Mouse (Mus musculus): ENCODE data around the gene B9d1.

GRCm38 (mm10) chr11:61519484-61520107, 14.7 kb downstream of the B9d1 start:
- no peak for TF ChIP-seq POLR2A (IDR thresholded peaks at IDR 0.05; ENCODE audit: low read depth, low read length)
- no peak for TF ChIP-seq CTCF (IDR thresholded peaks at IDR 0.05; ENCODE audit: extremely low read depth, insufficient read length, insufficient replicate concordance, low read depth, low read length)
